14 mouse cellular contexts compared by ENCODE assay signal in the genomic region with DNA sequence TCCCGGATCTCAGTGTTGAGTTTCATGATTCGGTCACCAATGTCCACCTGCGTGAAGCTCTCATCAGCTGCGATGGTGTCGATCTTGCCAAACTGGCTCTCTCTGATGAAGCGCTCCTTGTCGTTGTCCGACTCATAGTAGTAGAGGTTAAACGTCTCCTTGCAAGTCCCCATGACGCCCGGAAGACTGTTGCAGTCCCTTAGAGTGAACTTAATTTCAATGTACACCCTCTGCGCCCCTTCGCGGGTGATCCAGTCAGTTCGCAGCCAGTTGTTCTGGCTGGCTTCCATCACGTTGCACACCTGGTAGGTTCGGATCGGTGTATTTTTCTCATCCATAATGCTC. TPM values are rescaled to one million over a fixed set of nuclear protein-coding genes. Genes with fewer than 3 reads are reported as not detected.
A peak's percentile ranks its signal among the peaks of the same experiment; 100 is the strongest.
DNase-seq lines count a peak whose midpoint lies in the region; ATAC-seq lines count a peak whose summit lies in the region.
"Had no signal": no experiment of that assay in that cellular context is flagged by ENCODE, and none has a peak within 500 bp of the region (broad histone marks: within the 10 kb centered on the region; RNA-seq: fewer than 3 reads in every experiment).

No protein-coding gene starts in this region.

- H3K9ac ChIP-seq in limb, embryonic 12.5 days (replicated peaks): no peak overlapping the region
- H3K9ac ChIP-seq in hindbrain, embryonic 14.5 days: no peak overlapping the region
- no peak overlapping the region for H3K9ac ChIP-seq in neural tube, embryonic 13.5 days
- H3K9ac ChIP-seq: liver, embryonic 12.5 days had no signal

- H3K27ac ChIP-seq in limb, embryonic 12.5 days: no peak overlapping the region
- no peak overlapping the region for H3K27ac ChIP-seq in limb, embryonic 10.5 days
- H3K27ac ChIP-seq in forebrain, embryonic 10.5 days: peak overlapping the region; percentile 58; the same call in 1 of the 2 replicates
- no peak overlapping the region for H3K27ac ChIP-seq in hindbrain, embryonic 14.5 days
- H3K27ac ChIP-seq in neural tube, embryonic 13.5 days (replicated peaks): no peak overlapping the region
- H3K27ac ChIP-seq: liver, embryonic 12.5 days had no signal

- H3K27me3 ChIP-seq in limb, embryonic 12.5 days: 0 out of 2 replicates have a peak, but pooled peaks cover 3% of the 10 kb centered on the region
- peaks cover 7% of the 10 kb centered on the region; the same call in 1 of the 2 replicates for H3K27me3 ChIP-seq in limb, embryonic 10.5 days (ENCODE audit: low read depth, poor library complexity, severe bottlenecking)
- H3K27me3 ChIP-seq in forebrain, embryonic 10.5 days (ENCODE audit: poor library complexity, severe bottlenecking): peaks cover 43% of the 10 kb centered on the region
- H3K27me3 ChIP-seq in hindbrain, embryonic 14.5 days (ENCODE audit: control insufficient read depth, insufficient read depth, low read length): no peaks in the 10 kb centered on the region
- no peaks in the 10 kb centered on the region for H3K27me3 ChIP-seq in neural tube, embryonic 13.5 days

- 89% methylated on average over 18 of the region's 18 CpGs for WGBS in limb, embryonic 12.5 days
- WGBS in limb, embryonic 10.5 days: 89% methylated on average over 18 of the region's 18 CpGs
- WGBS in forebrain, embryonic 10.5 days: 82% methylated on average over 18 of the region's 18 CpGs
- WGBS in hindbrain, embryonic 14.5 days: 76% methylated on average over 18 of the region's 18 CpGs
- 81% methylated on average over 18 of the region's 18 CpGs for WGBS in neural tube, embryonic 13.5 days

- H3K4me3 ChIP-seq in limb, embryonic 12.5 days (replicated peaks): peak overlapping the region; percentile 26
- no peak overlapping the region for H3K4me3 ChIP-seq in limb, embryonic 10.5 days
- peak overlapping the region; percentile 41; the same call in 1 of the 2 replicates for H3K4me3 ChIP-seq in forebrain, embryonic 10.5 days
- peak overlapping the region; percentile 30; the same call in 1 of the 2 replicates for H3K4me3 ChIP-seq in hindbrain, embryonic 14.5 days (replicated peaks; ENCODE audit: low read length)
- 0 out of 2 replicates have a peak overlapping the region, but pooled peaks have one; percentile 34 for H3K4me3 ChIP-seq in neural tube, embryonic 13.5 days
- H3K4me3 ChIP-seq: liver, embryonic 12.5 days; myocyte had no signal

- intact Hi-C loops in gastrocnemius, postnatal 14 days (cut with DNase I; ENCODE audit: low total_unique reads): no loop called here

- peaks cover 87% of the 10 kb centered on the region for H3K4me1 ChIP-seq in limb, embryonic 12.5 days (replicated peaks)
- peaks cover 68% of the 10 kb centered on the region for H3K4me1 ChIP-seq in limb, embryonic 10.5 days
- peaks cover 98% of the 10 kb centered on the region for H3K4me1 ChIP-seq in forebrain, embryonic 10.5 days
- peaks cover 65% of the 10 kb centered on the region for H3K4me1 ChIP-seq in hindbrain, embryonic 14.5 days (replicated peaks; ENCODE audit: control insufficient read depth, insufficient read depth, low read length)
- H3K4me1 ChIP-seq in neural tube, embryonic 13.5 days (replicated peaks): peaks cover 90% of the 10 kb centered on the region
- H3K4me1 ChIP-seq: liver, embryonic 12.5 days had no signal

- H3K9me3 ChIP-seq in limb, embryonic 12.5 days: no peaks in the 10 kb centered on the region
- no peaks in the 10 kb centered on the region for H3K9me3 ChIP-seq in limb, embryonic 10.5 days (replicated peaks)
- no peaks in the 10 kb centered on the region for H3K9me3 ChIP-seq in forebrain, embryonic 10.5 days
- no peaks in the 10 kb centered on the region for H3K9me3 ChIP-seq in hindbrain, embryonic 14.5 days (ENCODE audit: control insufficient read depth, low read length)
- no peaks in the 10 kb centered on the region for H3K9me3 ChIP-seq in neural tube, embryonic 13.5 days
- H3K9me3 ChIP-seq: liver, embryonic 12.5 days had no signal

- ATAC-seq in limb, embryonic 12.5 days (ENCODE audit: insufficient number of reproducible peaks, insufficient read depth, low FRiP score, low TSS enrichment, low read depth): no peak
- ATAC-seq in hindbrain, embryonic 14.5 days (ENCODE audit: low FRiP score): no peak
- ATAC-seq in neural tube, embryonic 13.5 days (ENCODE audit: low read depth): no peak
- ATAC-seq in inflammation-experienced regulatory T-cells, adult 6 months: no peak
- ATAC-seq: liver, embryonic 12.5 days had no signal

- DNase-seq in limb, embryonic 10.5 days (ENCODE audit: low spot score): no peak
- DNase-seq in forebrain, embryonic 10.5 days (ENCODE audit: extremely low spot score, low spot score): no peak
- no peak for DNase-seq in hindbrain, embryonic 14.5 days (ENCODE audit: low spot score)
- no peak for DNase-seq in adrenal gland, postnatal 14 days
- no peak for DNase-seq in gastrocnemius, postnatal 14 days
- DNase-seq: heart, postnatal 14 days; kidney, adult 8-10 months; lung, postnatal 36 days; thymus, adult 2 months had no signal

- H3K4me2 ChIP-seq in limb, embryonic 12.5 days: peak overlapping the region; percentile 52
- peak overlapping the region; percentile 57 for H3K4me2 ChIP-seq in hindbrain, embryonic 14.5 days (replicated peaks)
- H3K4me2 ChIP-seq in neural tube, embryonic 13.5 days: peak overlapping the region; percentile 58
- H3K4me2 ChIP-seq: liver, embryonic 12.5 days had no signal

- peaks cover 79% of the 10 kb centered on the region for H3K36me3 ChIP-seq in limb, embryonic 12.5 days
- H3K36me3 ChIP-seq in limb, embryonic 10.5 days: peaks cover 91% of the 10 kb centered on the region
- H3K36me3 ChIP-seq in forebrain, embryonic 10.5 days (replicated peaks): peaks cover 74% of the 10 kb centered on the region
- H3K36me3 ChIP-seq in hindbrain, embryonic 14.5 days (replicated peaks; ENCODE audit: control insufficient read depth, insufficient read depth): peaks cover 15% of the 10 kb centered on the region
- peaks cover 7% of the 10 kb centered on the region; the same call in 1 of the 2 replicates for H3K36me3 ChIP-seq in neural tube, embryonic 13.5 days
- H3K36me3 ChIP-seq: liver, embryonic 12.5 days had no signal

RNA-seq across cellular contexts. Expression of gene Epha4, which starts 8.1 kb away (rescaled TPM):
- polyA plus RNA-seq in limb, embryonic 12.5 days (2016; fragmentation: Nextera tagmentation; extraction: Ambion mirVana): 57.7 and 58.5 TPM in 2 replicates
- 24.9 and 44.3 TPM in 2 replicates for polyA plus RNA-seq in limb, embryonic 10.5 days (2016; fragmentation: Nextera tagmentation; extraction: Ambion mirVana)
- polyA plus RNA-seq in forebrain, embryonic 10.5 days (2016; fragmentation: Nextera tagmentation; extraction: Ambion mirVana): 22.9 and 25.9 TPM in 2 replicates
- 49.3 and 50.0 TPM in 2 replicates for polyA plus RNA-seq in hindbrain, embryonic 14.5 days (2014; fragmentation: Nextera tagmentation; extraction: Ambion mirVana)
- polyA plus RNA-seq in neural tube, embryonic 13.5 days (2015; fragmentation: Nextera tagmentation; extraction: Ambion mirVana): 27.0 and 29.0 TPM in 2 replicates
- under 1 TPM in 1 of 3 experiments, not detected in 2; 0.39 TPM for polyA plus RNA-seq in inflammation-experienced regulatory T-cells, adult 6 months (2017; shearing (Covaris generic))
- total RNA-seq in adrenal gland, postnatal 14 days (2021): 3.9 and 4.1 TPM in 2 replicates
- 1 to 10 TPM; 3.1 to 4.5 TPM for total RNA-seq in gastrocnemius, postnatal 14 days (2021)

Comparison
In these comparisons a context has a peak if more than half of its experiments do, and no peak if none do; other contexts are left out.
1. RNA of gene Epha4, which starts 8.1 kb away (polyA plus RNA-seq): 57.7 to 58.5 TPM in limb, embryonic 12.5 days, 49.3 to 50.0 TPM in hindbrain, embryonic 14.5 days, 24.9 to 44.3 TPM in limb, embryonic 10.5 days, 27.0 to 29.0 TPM in neural tube, embryonic 13.5 days and 22.9 to 25.9 TPM in forebrain, embryonic 10.5 days; 0.39 TPM in inflammation-experienced regulatory T-cells, adult 6 months; every median in the first group is over 10 times any median in the second.
2. Peak in every context shown above with its lines, with median percentiles within 50 percentile points of each other: H3K4me2 ChIP-seq.